Mouse (Mus musculus): Measurements from ENCODE around the gene Nrxn3.

Nrxn3 gene

DNA sequence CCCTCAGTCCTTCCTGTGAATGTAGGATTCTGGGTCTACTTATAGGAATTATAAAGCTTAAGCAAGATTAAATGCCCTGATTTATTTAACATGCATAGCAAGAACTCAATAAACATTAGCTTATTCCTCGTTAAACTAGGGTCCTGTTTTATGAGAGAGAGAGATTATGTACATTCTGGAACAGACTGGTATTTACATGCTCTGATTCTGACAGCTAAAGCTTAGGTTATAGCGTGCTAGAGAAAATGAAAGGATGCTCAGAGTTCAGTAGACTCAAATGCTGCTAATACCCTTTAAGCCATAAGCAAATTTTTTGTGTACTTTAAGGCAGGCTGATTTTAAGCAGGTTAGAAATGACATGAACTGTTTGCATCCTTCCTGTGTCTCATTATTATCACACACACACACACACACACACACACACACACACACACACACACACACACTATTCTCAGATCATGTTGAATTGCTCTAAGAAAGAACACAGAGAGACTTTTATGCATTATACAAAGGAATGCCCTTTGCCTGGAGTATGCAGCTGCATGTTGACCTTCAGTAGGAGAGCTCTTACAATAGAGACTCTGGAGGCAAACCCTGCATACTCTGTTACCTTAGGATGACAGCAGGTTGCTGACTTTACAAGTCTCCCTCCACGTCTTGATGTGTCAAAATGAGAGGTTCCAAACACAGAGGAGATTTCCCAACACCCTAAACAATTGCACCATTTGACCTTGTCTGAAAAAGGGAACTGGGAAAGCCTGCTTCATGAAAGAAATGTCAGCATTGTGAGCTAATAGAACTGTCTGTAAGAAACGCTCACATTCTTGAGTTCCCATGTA, 568.3 kb downstream of the Nrxn3 start:
- DNase-seq (ENCODE audit: low read depth in 2 of 2, low spot score in 2 of 2) = no peak

DNA sequence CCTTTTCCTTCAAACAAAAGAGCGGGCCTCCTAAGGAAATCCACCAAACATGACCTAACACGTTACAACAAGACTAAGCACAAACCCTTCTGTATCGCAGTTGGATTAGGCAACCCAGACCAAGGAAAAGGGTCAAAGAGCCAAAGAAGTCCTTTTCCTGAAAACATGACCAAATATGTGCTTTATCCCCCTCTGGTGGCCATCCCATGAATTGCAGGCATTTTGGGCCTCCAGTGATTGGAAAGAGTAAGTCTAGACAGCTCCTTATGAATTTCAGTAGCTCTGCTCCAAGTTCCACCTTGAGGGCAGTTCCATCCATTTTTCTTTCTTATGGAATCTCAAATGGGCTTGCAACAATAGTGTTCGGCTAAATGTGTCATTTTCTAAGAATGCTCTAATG, 579.3 kb downstream of the Nrxn3 start:
- no peak for DNase-seq (ENCODE audit: low read depth in 2 of 2, low spot score in 2 of 2)

DNA sequence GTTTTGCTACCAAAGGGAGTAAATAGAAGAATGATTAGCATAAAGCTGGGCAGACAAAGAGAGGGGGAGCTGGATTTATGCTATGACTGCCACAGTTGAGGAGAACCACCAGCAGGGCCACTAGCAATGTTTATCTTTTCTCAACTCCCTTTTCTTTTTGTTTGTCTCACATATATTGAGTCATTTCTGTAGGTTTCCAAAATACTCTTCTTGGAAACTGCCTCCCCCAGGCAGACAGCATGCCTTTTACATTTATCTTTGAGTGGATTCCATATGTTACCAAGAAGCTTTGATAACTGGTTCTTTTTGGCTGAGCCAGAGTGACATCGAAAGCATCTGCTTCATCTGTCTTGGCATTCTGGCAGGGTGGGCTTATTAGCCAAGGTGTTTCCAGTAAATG, 587.5 kb downstream of the Nrxn3 start:
- no peak for DNase-seq (ENCODE audit: low read depth in 2 of 2, low spot score in 2 of 2)

GRCm38 (mm10) chr12:89312586-89312985, 589.9 kb downstream of the Nrxn3 start:
- no peak for DNase-seq (ENCODE audit: low read depth in 2 of 2, low spot score in 2 of 2)

- no peak for DNase-seq (ENCODE audit: low read depth in 2 of 2, low spot score in 2 of 2)
Observed at GRCm38 (mm10) chr12:89325864-89326560, 603.3 kb downstream of the Nrxn3 start.

- no peak for DNase-seq (ENCODE audit: low read depth in 2 of 2, low spot score in 2 of 2)
Observed at GRCm38 (mm10) chr12:89331474-89332263, 609.0 kb downstream of the Nrxn3 start.

DNA sequence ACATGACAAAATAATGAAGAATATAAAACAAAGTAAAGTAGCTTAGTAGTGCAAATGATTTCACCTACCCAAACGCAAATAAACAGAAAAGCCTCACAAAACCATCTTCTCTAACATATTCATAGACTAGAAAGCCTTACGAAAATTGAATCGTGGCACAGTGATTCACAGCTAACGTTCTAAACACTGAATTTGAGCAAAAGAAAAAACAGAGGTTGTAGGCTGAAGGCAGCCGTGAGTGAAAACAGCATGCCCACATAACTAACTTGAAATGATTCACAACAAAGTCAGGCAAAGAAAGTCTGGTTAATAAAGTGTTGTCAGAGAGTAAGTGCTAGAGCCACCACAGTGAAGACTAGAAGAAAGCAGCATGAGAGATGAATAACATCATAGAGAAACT, 610.8 kb downstream of the Nrxn3 start:
- DNase-seq (ENCODE audit: low read depth in 2 of 2, low spot score in 2 of 2) = no peak

- no peak for DNase-seq (ENCODE audit: low read depth in 2 of 2, low spot score in 2 of 2)
Observed at GRCm38 (mm10) chr12:89364850-89365249, 642.2 kb downstream of the Nrxn3 start.

DNA sequence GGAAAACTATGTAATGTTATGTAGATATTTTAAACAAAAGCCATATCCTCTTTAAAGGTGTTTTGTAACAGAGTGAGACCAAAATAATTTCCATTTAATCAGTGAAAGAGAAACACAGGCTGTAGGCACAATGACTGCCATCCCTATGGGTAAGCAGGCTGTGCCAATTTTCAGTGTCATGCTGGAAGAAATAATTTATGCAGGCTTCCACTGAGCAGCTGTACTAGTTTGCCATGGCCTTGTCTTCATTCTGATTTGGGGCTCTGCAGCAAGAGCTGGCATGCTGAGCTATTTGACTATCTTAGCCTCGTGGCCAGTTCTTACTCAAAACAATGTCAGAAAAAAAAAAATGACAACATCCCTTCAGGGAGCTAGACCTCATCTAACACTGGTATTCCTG, 647.3 kb downstream of the Nrxn3 start:
- DNase-seq (ENCODE audit: low read depth in 2 of 2, low spot score in 2 of 2) = no peak

DNA sequence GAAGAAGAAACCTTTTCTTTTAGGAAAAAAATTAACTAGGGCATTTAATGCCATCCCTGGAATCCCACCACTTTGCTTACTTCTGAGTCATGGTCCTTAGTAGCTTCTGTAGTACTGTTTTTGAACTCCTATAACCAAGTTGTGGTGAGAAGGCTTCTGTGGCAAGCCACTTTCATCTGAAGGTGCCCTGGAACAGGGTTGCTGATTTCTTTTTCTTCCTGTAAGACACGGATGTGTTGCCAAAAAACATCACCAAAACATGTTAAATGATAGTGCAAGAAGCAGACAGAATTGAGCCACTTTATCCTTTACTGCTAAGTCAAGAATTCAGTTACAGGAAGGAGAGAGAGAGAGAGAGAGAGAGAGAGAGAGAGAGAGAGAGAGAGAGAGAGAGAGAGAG, 653.9 kb downstream of the Nrxn3 start:
- DNase-seq (ENCODE audit: low read depth in 2 of 2, low spot score in 2 of 2) = no peak

GRCm38 (mm10) chr12:89377051-89377643, 654.5 kb downstream of the Nrxn3 start:
- no peak for DNase-seq (ENCODE audit: low read depth in 2 of 2, low spot score in 2 of 2)

- DNase-seq (ENCODE audit: low read depth in 2 of 2, low spot score in 2 of 2) = no peak
Observed at GRCm38 (mm10) chr12:89377687-89378086, 655.0 kb downstream of the Nrxn3 start.

DNA sequence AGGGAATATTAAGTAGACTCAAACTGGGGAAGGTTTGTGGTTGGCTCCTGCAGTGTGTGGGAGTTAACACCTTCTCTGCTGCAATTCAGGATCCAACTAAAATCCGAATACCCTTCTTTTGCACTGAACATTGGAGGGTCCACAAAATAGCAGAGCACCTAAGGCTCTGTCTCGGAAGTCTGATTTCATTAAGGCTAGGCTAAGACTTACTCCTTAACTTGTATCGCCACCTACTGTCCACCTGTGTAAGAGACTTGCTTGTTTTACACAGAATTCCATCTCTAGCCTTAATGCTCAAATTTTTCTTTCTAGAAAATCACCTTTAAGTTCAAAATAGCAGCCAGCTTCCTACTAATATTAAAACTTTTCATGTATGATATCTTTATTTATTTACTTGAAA, 660.6 kb downstream of the Nrxn3 start:
- DNase-seq (ENCODE audit: low read depth in 2 of 2, low spot score in 2 of 2) = no peak

DNA sequence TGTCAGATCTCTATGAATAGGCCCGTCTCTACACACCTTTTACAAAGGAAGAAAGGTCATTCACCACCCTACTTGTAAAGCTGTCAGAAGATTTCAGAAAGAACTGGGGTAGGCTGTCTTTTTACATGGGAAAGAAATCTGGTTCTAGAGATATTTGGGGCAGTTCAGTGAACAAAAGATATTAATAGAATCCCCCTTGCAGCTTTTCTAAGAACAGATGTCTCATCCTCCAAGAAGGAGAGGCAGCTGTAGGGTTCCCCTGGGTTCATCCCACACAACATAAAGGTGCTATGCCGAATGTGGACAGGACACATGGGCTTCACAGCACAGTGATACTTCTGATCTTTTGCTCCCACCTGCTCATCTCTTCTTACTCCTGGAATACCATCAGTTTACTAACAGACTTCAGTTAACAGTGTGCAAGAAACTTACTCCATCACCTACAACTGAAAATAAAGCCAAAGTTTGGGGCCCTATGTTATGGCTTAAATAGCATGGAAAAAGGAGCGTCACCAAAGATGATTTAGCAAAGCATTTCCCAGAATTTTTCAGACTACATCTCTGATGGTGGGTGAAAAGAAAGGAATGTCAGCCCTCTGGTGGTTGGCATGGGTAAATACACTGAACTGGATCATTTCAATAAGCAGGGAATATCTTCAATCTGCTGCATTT, 672.6 kb downstream of the Nrxn3 start:
- no peak for DNase-seq (ENCODE audit: low read depth in 2 of 2, low spot score in 2 of 2)

GRCm38 (mm10) chr12:89436519-89436918, 713.8 kb downstream of the Nrxn3 start:
- no peak for DNase-seq (ENCODE audit: low read depth in 2 of 2, low spot score in 2 of 2)

DNA sequence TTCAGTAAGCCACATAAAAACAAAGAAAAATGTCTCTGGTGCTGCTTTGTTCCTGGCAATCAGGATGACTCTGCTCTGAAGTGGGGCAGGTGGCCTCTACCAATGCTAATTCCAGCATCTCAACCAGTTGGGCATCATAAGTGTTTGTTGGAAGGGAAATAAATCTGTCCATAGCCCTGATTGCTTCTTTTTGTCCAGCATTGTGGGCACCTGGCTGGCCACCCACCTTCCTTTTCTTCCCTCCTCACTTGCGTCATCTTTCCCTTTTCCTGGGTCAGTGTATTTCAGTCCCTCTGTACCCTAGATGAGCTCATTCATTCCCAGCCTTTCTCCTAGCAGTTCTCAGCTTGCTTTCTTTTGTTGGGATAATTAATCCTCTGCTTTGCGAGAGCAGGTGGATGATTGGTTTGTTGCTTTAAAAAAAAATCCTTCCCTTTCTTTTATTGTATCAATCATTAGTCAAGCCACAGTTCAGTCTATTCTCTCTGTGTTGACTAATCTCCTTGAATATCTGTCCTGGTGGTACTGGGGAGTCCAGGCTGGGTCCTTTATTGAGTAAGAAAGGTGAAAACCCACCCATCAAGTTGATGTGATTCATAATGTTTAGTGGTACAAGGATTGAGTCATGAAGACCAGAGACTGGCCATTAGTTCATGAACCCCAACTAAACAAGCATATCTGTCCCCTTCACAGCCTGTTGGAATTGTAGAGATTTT, 719.8 kb downstream of the Nrxn3 start:
- no peak for DNase-seq (ENCODE audit: low read depth in 2 of 2, low spot score in 2 of 2)

DNA sequence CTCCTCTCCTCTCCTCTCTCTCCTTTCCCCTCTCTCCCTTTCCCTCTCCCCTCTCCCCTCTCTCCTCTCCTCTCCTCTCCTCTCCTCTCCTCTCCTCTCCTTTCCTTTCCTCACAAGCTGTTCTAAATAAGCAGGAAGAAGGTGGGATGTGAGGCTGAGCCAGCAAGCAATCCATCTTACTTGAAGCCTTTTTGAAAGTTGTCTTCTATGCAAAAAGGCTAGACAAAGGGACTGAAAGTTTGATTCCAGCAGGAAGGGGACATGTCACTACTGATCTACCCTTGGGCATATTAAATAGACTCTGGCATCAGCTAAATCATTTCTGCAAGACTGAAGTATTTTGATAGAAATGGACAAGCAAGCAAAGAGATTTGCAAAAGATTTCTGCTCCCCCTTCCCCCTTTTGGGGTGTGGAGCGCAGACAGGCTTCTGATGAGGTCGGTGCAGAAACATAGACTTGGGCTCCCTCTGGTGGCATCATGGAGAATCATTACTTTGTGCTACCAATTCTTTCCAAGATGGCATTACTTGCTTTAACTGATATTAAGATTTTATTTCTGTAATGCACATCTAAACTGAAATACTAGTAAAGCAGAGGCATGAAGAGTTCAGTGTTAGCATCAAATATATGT, 728.1 kb downstream of the Nrxn3 start:
- no peak for DNase-seq (ENCODE audit: low read depth in 2 of 2, low spot score in 2 of 2)

DNA sequence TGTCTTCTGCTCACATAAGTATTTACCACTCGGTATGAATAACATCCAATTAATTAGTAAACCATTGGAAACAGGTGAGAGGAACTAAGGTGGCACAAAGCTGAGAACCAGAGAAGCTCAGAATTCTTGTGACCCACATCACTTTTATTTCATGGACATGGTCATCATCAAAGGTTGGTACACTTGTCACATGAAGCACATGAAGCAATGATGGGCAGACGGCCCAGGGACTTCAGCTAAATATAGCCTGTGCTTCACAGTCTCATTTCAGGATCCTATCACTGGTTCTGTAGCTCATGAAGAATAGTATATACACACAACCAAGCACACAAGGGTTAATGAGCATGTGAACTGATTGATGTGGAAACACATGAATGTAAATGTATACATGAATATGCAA, 747.5 kb downstream of the Nrxn3 start:
- DNase-seq (ENCODE audit: low read depth in 2 of 2, low spot score in 2 of 2) = no peak

DNA sequence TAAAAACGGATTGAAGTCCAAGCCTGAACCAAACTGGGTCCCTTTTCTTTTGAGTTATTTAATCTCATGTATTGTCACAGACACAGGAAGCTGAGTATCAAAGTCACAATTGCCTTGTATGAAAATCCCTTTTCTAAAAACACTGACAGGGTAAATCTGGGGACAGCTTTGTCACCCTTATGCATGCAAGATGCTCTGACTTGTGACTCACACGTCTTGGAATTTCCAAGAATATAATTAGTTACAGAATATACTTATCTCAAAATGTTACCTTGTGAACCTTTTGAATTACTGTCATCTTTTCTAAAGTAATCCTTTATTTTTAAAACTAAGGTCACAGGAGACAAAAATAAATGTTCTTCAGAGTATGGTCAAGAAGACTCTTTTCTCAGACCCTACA, 748.6 kb downstream of the Nrxn3 start:
- DNase-seq (ENCODE audit: low read depth in 2 of 2, low spot score in 2 of 2) = no peak

DNA sequence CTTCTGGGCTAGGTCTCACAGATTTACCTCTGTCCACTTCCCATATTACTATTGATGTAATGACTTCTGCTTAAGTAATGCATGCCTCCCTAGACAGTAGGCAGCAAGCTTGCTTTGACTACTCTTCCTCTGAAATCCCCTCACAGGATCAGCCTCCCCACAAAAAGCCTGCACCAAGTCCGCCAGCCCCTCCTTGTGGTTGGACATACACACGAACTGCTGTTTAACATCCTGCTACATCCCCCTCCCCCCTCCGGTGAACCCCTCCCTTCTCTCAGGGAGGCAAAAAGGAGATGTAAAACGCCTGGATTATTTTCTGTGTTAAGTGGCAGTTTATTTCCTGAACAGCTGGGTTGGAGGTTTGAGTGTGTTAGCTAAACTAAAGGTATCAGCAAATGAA, 749.2 kb downstream of the Nrxn3 start:
- DNase-seq (ENCODE audit: low read depth in 2 of 2, low spot score in 2 of 2) = no peak
